Mouse (Mus musculus) MEL (cell line): ENCODE results near the gene 1600002K03Rik. TPM values are rescaled to one million over a fixed set of nuclear protein-coding genes. Genes with fewer than 3 reads are reported as not detected.

Experiments used
- DNase-seq: peaks from one replicate; pipeline ENCODE4 v3.0.0; 2011; ENCODE audit warnings: low read depth, low spot score
- H3K27ac ChIP-seq: 2 replicates; pipeline ENCODE4 v1.5.1; 2012; ENCODE audit warnings: low read depth, mild to moderate bottlenecking, control low read depth, low read length, moderate library complexity; ENCODE audit not compliant: control insufficient read depth
- H3K27me3 ChIP-seq, 2 experiments: fragments of 150-350 bp in 1 of 2; sonication (generic) in 1 of 2; 2 replicates each; pipeline ENCODE4 v1.6.1; 2012; ENCODE audit warnings: low read length in 2 of 2, mild to moderate bottlenecking in 2 of 2, improper control_type of control experiment in 1 of 2, moderate library complexity in 1 of 2; ENCODE audit not compliant: insufficient read depth in 2 of 2, control insufficient read depth in 1 of 2
- H3K36me3 ChIP-seq, 2 experiments: 2 replicates each; pipeline ENCODE4 v1.6.1; 2012 to 2014; ENCODE audit warnings: low read length in 2 of 2, improper control_type of control experiment in 1 of 2, inconsistent platforms in 1 of 2, mild to moderate bottlenecking in 1 of 2; ENCODE audit not compliant: insufficient read depth in 2 of 2, control insufficient read depth in 1 of 2
- H3K4me1 ChIP-seq, 2 experiments: fragments of 150-350 bp in 1 of 2; sonication (generic) in 1 of 2; 2 replicates each; pipeline ENCODE4 v1.6.1; 2012; ENCODE audit warnings: low read length in 2 of 2, improper control_type of control experiment in 1 of 2, mild to moderate bottlenecking in 1 of 2; ENCODE audit not compliant: insufficient read depth in 2 of 2, control insufficient read depth in 1 of 2
- H3K4me3 ChIP-seq, 2 experiments: fragments of 150-350 bp in 1 of 2; sonication (generic) in 1 of 2; 2 replicates each; pipeline ENCODE4 v1.5.1; 2012; ENCODE audit warnings: low read depth in 2 of 2, low read length in 2 of 2, mild to moderate bottlenecking in 2 of 2, moderate library complexity in 2 of 2, control low read depth in 1 of 2, improper control_type of control experiment in 1 of 2; ENCODE audit not compliant: control insufficient read depth in 1 of 2, insufficient read depth in 1 of 2
- H3K79me2 ChIP-seq: 2 replicates; pipeline ENCODE4 v1.6.1; 2012; ENCODE audit warnings: mild to moderate bottlenecking, low read length, moderate library complexity; ENCODE audit not compliant: control insufficient read depth, poor library complexity, insufficient read depth
- H3K9ac ChIP-seq: 2 replicates; pipeline ENCODE4 v1.6.1; 2012; ENCODE audit warnings: low read depth, mild to moderate bottlenecking, control low read depth, low read length, moderate library complexity; ENCODE audit not compliant: control insufficient read depth, poor library complexity, severe bottlenecking
- H3K9me3 ChIP-seq: fragments of 150-350 bp; sonication (generic); replicated peaks from 2 replicates; pipeline ENCODE4 v1.6.1; 2012; ENCODE audit warnings: mild to moderate bottlenecking, low read length, improper control_type of control experiment, moderate library complexity; ENCODE audit not compliant: insufficient read depth
- CHD1 ChIP-seq: IDR thresholded peaks from 2 replicates; pipeline ENCODE4 v1.6.1; 2012; ENCODE audit warnings: low read depth, mild to moderate bottlenecking, inconsistent platforms, low read length, improper control_type of control experiment
- CHD2 ChIP-seq: IDR thresholded peaks from 2 replicates; pipeline ENCODE4 v1.6.1; 2011; ENCODE audit warnings: low read length, improper control_type of control experiment
- ETS1 ChIP-seq: IDR thresholded peaks from 2 replicates; pipeline ENCODE4 v1.6.1; 2012; ENCODE audit warnings: low read depth, mild to moderate bottlenecking, inconsistent platforms, low read length, improper control_type of control experiment, moderate library complexity
- GABPA ChIP-seq: IDR thresholded peaks from 2 replicates; pipeline ENCODE4 v1.6.1; 2012; ENCODE audit warnings: low read depth, mild to moderate bottlenecking, inconsistent platforms, low read length, improper control_type of control experiment, moderate library complexity
- MYC ChIP-seq: IDR thresholded peaks from 2 replicates; pipeline ENCODE4 v1.6.1; 2011; ENCODE audit warnings: low read depth, mild to moderate bottlenecking, low read length, improper control_type of control experiment, moderate library complexity
- POLR2A ChIP-seq, 2 experiments: IDR thresholded peaks; 2 replicates each; pipeline ENCODE4 v1.6.1; 2011 to 2012; ENCODE audit warnings: low read length in 2 of 2, mild to moderate bottlenecking in 2 of 2, control low read depth in 1 of 2, improper control_type of control experiment in 1 of 2, low read depth in 1 of 2, moderate library complexity in 1 of 2; ENCODE audit not compliant: control insufficient read depth in 1 of 2, insufficient read depth in 1 of 2, poor library complexity in 1 of 2
- UBTF ChIP-seq: IDR thresholded peaks from 2 replicates; pipeline ENCODE4 v1.6.1; 2012; ENCODE audit warnings: low read depth, mild to moderate bottlenecking, inconsistent platforms, low read length, improper control_type of control experiment, moderate library complexity, borderline replicate concordance; ENCODE audit not compliant: insufficient read depth
- polyA plus RNA-seq, 2 experiments: library from polyadenylated mRNA; stranded (reverse) in 1 of 2; unstranded in 1 of 2; fragments of >175 nt in 1 of 2; fragments of >200 nt in 1 of 2; gene quantifications; 2 replicates each; pipeline versions ENCODE4 v1.2.1 to v1.2.4; 2012; ENCODE audit warnings: low replicate concordance in 2 of 2, low read depth in 1 of 2; ENCODE audit not compliant: insufficient read length in 2 of 2, insufficient read depth in 1 of 2, missing spikeins in 1 of 2
- total RNA-seq: library from RNA; depleted of rRNA; stranded (reverse); fragments of 300-350 nt; gene quantifications from 2 replicates; pipeline ENCODE4 v1.2.3, GENCODE M21; 2012

1600002K03Rik gene
- total and polyA plus RNA-seq, 3 experiments: 11.4 to 16.9 TPM; not detected in 1

GRCm38 (mm10) chr10:80135641-80136040, 37.1 kb upstream of the 1600002K03Rik start:
- Histone ChIP-seq H3K27ac (no peak overlapping the region), H3K79me2 (peaks cover 9% of the 10 kb centered on the region), H3K27me3 (no peaks in the 10 kb centered on the region), H3K4me1 (peaks cover 0 to 14% of the 10 kb centered on the region in 2 experiments; a peak in 3 of 4 replicates), H3K9me3 (no peaks in the 10 kb centered on the region), H3K9ac (no peak overlapping the region), H3K36me3 (peaks cover 0 to 8% of the 10 kb centered on the region in 2 experiments; a peak in 2 of 4 replicates), H3K4me3 (no peak overlapping the region)
- TF ChIP-seq UBTF (no peak), ETS1 (no peak), GABPA (no peak), CHD1 (no peak), MYC (no peak)
- DNase-seq: no peak

GRCm38 (mm10) chr10:80136179-80136951, 36.4 kb upstream of the 1600002K03Rik start:
- H3K27ac ChIP-seq: no peak overlapping the region
- H3K4me1 ChIP-seq: peaks cover 0 to 14% of the 10 kb centered on the region in 2 experiments; a peak in 3 of 4 replicates
- peaks cover 0 to 8% of the 10 kb centered on the region in 2 experiments; a peak in 2 of 4 replicates for H3K36me3 ChIP-seq
- H3K9ac ChIP-seq: no peak overlapping the region
- peaks cover 9% of the 10 kb centered on the region for H3K79me2 ChIP-seq
- no peaks in the 10 kb centered on the region for H3K27me3 ChIP-seq
- DNase-seq: no peak
- no peak for TF ChIP-seq ETS1
- no peak overlapping the region for H3K4me3 ChIP-seq
- H3K9me3 ChIP-seq: no peaks in the 10 kb centered on the region

- no peaks in the 10 kb centered on the region for H3K9me3 ChIP-seq
- no peak overlapping the region for H3K9ac ChIP-seq
- H3K27ac ChIP-seq: no peak overlapping the region
- no peak for DNase-seq
- H3K4me3 ChIP-seq: no peak overlapping the region
- H3K36me3 ChIP-seq: peaks cover 0 to 8% of the 10 kb centered on the region in 2 experiments; a peak in 2 of 4 replicates
- H3K79me2 ChIP-seq: peaks cover 9% of the 10 kb centered on the region
- TF ChIP-seq CHD2 (no peak), POLR2A (IDR thresholded peaks at IDR 0.05; ENCODE audit: control insufficient read depth in 1 of 2, insufficient read depth in 1 of 2, low read depth in 1 of 2, low read length in 2 of 2, poor library complexity in 1 of 2) (0 out of 4 replicates have a peak, but pooled peaks of 1 of the 2 experiments have one; percentile 20)
- peaks cover 0 to 14% of the 10 kb centered on the region in 2 experiments; a peak in 3 of 4 replicates for H3K4me1 ChIP-seq
- no peaks in the 10 kb centered on the region for H3K27me3 ChIP-seq
Measured at GRCm38 (mm10) chr10:80136952-80137625, 35.7 kb upstream of the 1600002K03Rik start.
